Mouse (Mus musculus) cerebral cortex, adult 2 months (tissue): Measurements from ENCODE around the gene Dbnl.

ENCODE experiments used
- WGBS: fragments of 180-500 bp; shearing (Covaris S2); methylation state at CpG from one replicate; pipeline ENCODE4 v1.1.7; 2018; 5-methylcytosine and 5-hydroxymethylcytosine counted together

The Dbnl gene

DNA sequence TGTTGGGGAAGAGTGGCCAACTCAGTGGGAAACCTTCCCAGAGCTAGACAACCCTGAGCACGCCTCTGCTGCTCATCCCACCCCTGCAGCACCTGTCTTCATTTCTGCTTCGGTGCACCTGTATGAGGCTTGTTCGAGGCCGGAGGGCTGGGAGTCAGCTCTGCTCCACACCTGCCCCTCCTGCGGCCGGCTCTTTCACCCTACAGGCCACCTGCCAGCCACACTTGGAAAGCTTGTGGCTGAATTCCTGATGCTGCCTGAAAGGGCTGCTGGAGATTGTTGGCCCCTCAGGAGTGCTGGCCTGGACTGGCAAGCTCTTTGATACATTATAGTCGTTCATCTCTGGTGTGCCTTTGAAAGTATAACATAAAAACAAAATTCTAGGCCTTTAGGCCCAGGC lies 52.1 kb downstream of the Dbnl start:
- 59% methylated on average over 7 of the region's 7 CpGs for WGBS

DNA sequence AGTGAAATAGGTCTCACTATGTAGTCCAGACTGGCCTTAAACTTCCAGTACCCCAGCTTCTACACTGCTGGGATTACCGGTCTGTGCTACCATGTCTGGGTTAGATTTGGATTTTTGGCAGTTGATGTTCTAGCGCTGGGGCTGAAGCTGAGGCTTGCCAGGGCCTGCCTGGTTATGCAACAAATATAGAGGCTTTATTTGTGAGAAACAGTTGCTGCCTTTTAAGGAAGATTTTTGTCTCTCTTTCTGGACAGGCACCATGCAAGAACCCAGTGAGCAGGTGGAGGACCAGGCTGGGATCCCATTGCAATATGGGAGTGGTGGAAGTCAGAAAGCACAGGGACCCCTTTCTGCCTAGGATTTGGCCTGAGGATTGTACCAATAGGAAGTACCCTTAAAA lies 53.5 kb downstream of the Dbnl start:
- 58% methylated on average over 2 of the region's 2 CpGs for WGBS

DNA sequence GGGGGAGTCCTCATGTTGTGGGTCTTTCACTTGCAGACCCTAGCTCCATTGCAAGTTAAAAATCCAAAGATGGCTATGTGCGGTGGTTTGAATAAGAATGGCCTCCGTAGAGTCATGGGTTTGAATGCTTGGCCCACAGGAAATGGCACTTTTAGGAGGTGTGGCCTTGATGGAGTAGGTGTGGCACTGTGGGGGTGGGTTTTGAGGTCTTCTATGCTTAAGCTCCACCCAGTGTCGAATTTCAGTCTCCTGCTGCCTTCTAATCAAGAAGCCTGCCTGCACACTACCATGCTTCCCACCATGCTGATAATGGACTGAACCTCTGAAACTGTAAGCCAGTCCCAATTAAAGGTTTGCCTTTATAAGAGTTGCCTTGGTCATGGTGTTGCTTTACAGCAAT lies 54.8 kb downstream of the Dbnl start:
- WGBS: 89% methylated on average over 3 of the region's 3 CpGs

DNA sequence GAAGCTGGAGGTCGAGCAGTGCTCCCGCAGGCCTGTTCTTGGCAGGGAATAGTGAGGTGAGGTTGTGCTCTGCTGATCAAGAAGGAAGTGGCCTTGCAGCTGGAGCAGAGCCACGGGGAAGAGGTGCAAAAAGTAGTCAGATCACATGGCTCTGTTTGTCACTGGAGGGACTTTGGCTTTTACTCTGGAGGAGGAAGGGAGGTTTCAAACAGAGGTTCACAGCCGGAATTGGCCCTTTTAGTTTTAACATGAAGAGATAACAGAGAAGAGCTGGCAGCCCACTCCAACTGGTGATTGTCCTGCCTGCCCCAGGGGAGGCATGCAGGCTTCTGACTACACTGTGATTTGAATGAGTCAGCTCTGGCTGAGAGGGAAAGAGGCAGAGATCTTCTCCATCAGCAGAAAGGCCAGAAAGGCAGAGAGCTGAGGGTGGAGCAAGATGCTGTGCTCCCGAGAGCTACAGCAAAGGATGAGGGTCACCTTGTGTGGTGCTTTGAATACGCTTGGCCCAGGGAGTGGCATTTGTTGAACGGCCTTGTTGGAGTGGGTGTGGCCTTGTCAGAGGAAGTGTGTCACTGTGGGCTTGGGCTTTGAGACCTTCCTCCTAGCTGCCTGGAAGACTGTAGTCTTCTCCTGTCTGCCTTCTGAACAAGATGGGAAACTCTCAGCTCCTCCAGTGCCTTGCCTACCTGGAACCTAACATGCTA lies 58.5 kb downstream of the Dbnl start:
- WGBS: 73% methylated on average over 7 of the region's 7 CpGs

DNA sequence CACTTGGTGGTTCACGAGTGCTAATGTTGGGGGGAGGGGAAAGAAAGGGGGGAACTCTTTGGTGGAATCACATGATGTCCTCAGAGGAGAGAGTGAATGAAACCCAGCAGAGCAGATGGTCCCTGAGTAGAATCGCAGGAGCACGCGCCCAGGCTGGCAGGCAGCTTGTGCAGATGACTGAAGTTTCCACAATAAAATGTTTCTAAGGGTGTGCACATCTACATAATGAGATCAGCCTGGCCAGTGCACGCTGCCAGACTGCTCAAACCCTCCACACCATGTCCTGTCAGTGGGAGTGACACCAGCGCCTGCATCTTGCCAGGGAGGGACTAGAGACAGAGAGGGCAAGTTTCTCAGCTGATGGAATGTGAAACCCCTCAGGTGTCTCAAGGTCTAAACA lies 60.5 kb downstream of the Dbnl start:
- WGBS: 12% methylated on average over 6 of the region's 6 CpGs

DNA sequence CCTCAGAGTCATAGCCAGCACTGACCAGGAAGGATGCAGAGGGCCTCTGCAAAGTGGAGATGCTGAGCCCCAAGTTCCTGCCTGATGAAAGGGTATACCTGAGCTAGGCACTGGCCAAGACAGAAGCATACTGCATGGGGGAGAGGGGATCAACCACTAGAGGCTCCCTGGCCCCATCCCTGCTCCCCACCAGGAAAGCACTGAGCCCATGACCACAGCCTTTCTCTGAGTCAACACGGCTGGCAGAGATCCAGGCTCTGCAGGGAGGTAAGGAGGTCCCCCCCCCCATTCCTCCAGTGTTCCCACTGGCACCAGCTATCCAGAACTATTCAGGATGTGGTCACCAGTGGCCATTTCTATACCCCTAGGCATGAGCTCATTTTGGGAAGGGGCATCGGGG lies 61.0 kb downstream of the Dbnl start:
- WGBS: 44% methylated on average over 2 of the region's 2 CpGs

DNA sequence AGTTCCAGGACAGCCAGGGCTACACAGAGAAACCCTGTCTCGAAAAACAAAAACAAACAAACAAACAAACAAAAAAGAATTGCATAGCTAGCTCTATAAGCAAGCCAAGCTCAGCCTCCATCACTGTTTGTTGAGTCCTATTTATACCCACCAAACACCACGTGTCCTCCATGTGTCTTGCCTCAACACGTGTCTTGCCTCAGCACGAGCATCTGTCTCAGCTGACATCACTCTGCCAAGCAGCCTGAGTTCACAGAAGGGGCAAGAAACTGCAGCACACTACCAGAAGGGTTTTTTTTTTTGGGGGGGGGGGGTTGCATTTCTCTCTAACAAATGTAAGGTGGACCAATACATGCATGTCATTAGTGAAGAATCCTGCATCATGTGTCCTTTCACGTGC lies 62.2 kb downstream of the Dbnl start:
- WGBS: 42% methylated on average over 5 of the region's 5 CpGs
